Mouse (Mus musculus) forebrain, embryonic 15.5 days (tissue): ENCODE data around the gene Tbx3. TPM values are rescaled to one million over a fixed set of nuclear protein-coding genes. Genes with fewer than 3 reads are reported as not detected.

ENCODE experiments used
- ATAC-seq: fragments of 200-750 bp; cut with Nextera tagmentation; replicated peaks from 2 replicates; pipeline ENCODE4 v1.8.0; 2017; ENCODE audit warnings: mild to moderate bottlenecking, moderate TSS enrichment, moderate library complexity
- H3K27ac ChIP-seq: fragments of 300-500 bp; sonication (generic); replicated peaks from 2 replicates; pipeline ENCODE4 v1.5.1; 2015; ENCODE audit warnings: mild to moderate bottlenecking, inconsistent platforms
- H3K27me3 ChIP-seq: fragments of 300-500 bp; sonication (generic); 2 replicates; pipeline ENCODE4 v1.6.1; 2015; ENCODE audit warnings: inconsistent platforms
- H3K36me3 ChIP-seq: fragments of 300-500 bp; sonication (generic); 2 replicates; pipeline ENCODE4 v1.6.1; 2015; ENCODE audit warnings: mild to moderate bottlenecking, inconsistent platforms
- H3K4me1 ChIP-seq: fragments of 300-500 bp; sonication (generic); 2 replicates; pipeline ENCODE4 v1.6.1; 2015; ENCODE audit warnings: inconsistent platforms
- H3K4me2 ChIP-seq: fragments of 300-500 bp; sonication (generic); replicated peaks from 2 replicates; pipeline ENCODE4 v1.6.1; 2015; ENCODE audit warnings: mild to moderate bottlenecking, inconsistent platforms
- H3K4me3 ChIP-seq: fragments of 300-500 bp; sonication (generic); 2 replicates; pipeline ENCODE4 v1.5.1; 2015; ENCODE audit warnings: mild to moderate bottlenecking, inconsistent platforms
- H3K9ac ChIP-seq: fragments of 300-500 bp; sonication (generic); replicated peaks from 2 replicates; pipeline ENCODE4 v1.6.1; 2015; ENCODE audit warnings: mild to moderate bottlenecking, inconsistent platforms
- H3K9me3 ChIP-seq: fragments of 300-500 bp; sonication (generic); 2 replicates; pipeline ENCODE4 v1.6.1; 2016; ENCODE audit warnings: inconsistent platforms
- WGBS: fragments of 180-500 bp; shearing (Covaris S2); methylation state at CpG from one replicate; pipeline ENCODE4 v1.1.7; 2015; ENCODE audit warnings: mixed read lengths; 5-methylcytosine and 5-hydroxymethylcytosine counted together
- polyA plus RNA-seq: library from polyadenylated mRNA; unstranded; fragments of >200 nt; fragmentation: Nextera tagmentation; extraction: Ambion mirVana; gene quantifications from 2 replicates; pipeline ENCODE4 v1.2.1, GENCODE M21; 2015

Gene Tbx3
- polyA plus RNA-seq, 1 experiment from 2014 or later, result 2.4 TPM

DNA sequence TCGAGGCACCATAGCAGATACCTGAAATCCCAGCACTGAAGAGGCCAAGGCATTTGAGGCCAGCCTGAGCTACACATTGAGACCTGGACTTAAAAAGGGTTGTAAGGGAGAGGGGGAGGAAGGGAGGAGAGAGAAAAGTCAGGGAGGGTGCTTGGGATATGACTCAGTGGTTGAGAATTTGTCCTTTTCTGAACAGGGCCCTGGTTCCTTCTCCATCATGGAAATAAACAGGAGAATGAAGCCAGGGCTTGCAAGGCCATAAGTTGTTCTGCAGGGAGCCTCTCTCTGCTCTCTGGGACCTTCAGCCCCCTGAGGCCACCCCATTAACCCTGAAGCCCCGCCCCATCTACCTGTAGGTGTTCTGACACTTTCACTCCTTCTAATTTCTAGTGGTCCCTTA is 23.5 kb upstream of the Tbx3 start:
- Histone ChIP-seq H3K27me3 (peaks cover 19% of the 10 kb centered on the region; the same call in 1 of the 2 replicates), H3K27ac (no peak overlapping the region), H3K9me3 (no peaks in the 10 kb centered on the region), H3K4me2 (no peak overlapping the region), H3K4me1 (no peaks in the 10 kb centered on the region), H3K36me3 (no peaks in the 10 kb centered on the region), H3K4me3 (no peak overlapping the region), H3K9ac (no peak overlapping the region)
- ATAC-seq, result no peak
- 46% methylated on average over 2 of the region's 2 CpGs for WGBS

DNA sequence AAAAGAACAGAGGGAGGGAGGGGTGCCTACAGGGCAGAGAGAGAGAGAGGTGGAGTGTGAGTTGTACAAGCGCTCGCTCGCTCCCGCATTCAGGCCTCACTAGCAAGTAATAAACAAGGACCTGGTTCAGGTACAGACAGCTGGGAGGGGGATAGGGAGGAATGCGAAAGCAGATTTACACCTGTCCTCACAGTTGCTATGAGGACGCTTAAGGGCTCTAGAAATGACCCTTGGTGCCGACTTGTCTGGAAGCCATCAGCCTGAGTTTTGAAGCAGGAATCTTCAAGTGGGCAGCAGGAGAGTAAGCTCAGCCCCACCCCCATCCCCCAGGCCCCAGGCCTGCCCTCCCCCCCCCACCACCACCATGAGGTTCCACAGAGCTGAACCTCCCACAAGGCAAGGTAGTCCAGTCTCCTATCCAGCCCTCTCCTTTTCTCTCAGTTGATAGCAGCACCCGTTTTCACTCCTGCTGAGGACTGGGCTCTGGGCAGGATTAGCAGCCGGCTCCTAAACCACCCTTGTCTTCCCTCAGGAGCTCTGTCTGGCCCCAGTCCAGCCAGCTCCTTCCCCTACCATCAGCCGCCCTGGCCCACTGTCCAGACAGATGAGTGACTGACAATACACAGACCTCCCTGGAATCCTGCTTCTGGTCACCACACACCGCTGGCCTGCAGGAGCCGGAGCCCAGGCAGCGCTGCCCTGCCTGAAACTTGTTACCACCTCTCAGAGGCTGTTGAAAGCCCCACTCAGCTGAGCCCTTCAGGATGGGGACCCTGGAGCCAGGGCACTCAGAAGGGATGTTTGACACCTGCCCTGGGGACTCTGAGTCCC is 19.1 kb upstream of the Tbx3 start:
- ATAC-seq, result no peak
- Histone ChIP-seq H3K27me3 (peaks cover 50% of the 10 kb centered on the region), H3K4me1 (no peaks in the 10 kb centered on the region), H3K9me3 (no peaks in the 10 kb centered on the region), H3K9ac (no peak overlapping the region), H3K36me3 (no peaks in the 10 kb centered on the region), H3K4me3 (no peak overlapping the region), H3K4me2 (no peak overlapping the region), H3K27ac (no peak overlapping the region)
- WGBS, result 24% methylated on average over 13 of the region's 13 CpGs

DNA sequence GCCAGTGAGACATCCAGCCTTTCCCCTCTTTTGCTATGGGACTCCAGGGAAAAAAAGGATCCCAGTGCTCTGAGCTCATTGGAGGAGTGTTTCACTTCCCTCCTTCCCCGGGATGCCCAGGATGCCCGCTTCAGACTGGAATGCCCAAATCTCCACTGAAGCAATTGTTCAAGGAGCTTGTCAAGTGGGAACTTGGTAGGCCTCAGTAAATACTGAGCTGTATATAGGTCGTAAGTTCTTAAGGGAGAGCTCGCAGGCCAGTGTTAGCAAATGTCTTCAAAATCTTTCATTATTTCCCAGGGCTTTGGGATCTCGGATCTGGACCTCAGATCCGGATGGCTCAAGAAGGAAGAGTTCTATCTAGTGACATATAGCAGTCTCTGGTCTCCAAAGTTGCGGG is 14.1 kb upstream of the Tbx3 start:
- Histone ChIP-seq H3K9ac (no peak overlapping the region), H3K27me3 (peaks cover 88% of the 10 kb centered on the region)
- WGBS, result 3% methylated on average over 7 of the region's 7 CpGs

GRCm38 (mm10) chr5:119656856-119657255 is 13.6 kb upstream of the Tbx3 start:
- H3K27ac ChIP-seq, result no peak overlapping the region
- WGBS, result under 1% methylated on average over 21 of the region's 21 CpGs

More for the DNA sequence above, 14.1 kb upstream of the Tbx3 start:
- ATAC-seq, result no peak
- Histone ChIP-seq H3K27ac (no peak overlapping the region), H3K4me2 (no peak overlapping the region), H3K36me3 (no peaks in the 10 kb centered on the region), H3K9me3 (no peaks in the 10 kb centered on the region), H3K4me3 (no peak overlapping the region), H3K4me1 (peaks cover 5% of the 10 kb centered on the region; the same call in 1 of the 2 replicates)

GRCm38 (mm10) chr5:119657362-119657761 is 13.1 kb upstream of the Tbx3 start:
- no peak for ATAC-seq
- H3K27ac ChIP-seq, result no peak overlapping the region
- no peaks in the 10 kb centered on the region for H3K9me3 ChIP-seq
- whole genome bisulfite sequencing, result 4% methylated on average over 6 of the region's 6 CpGs
- H3K36me3 ChIP-seq, result no peaks in the 10 kb centered on the region
- peaks cover 5% of the 10 kb centered on the region; the same call in 1 of the 2 replicates for H3K4me1 ChIP-seq
- peaks cover 89% of the 10 kb centered on the region for H3K27me3 ChIP-seq
- no peak overlapping the region for H3K4me3 ChIP-seq
- no peak overlapping the region for H3K4me2 ChIP-seq
- no peak overlapping the region for H3K9ac ChIP-seq

More at GRCm38 (mm10) chr5:119656856-119657255, 13.6 kb upstream of the Tbx3 start:
- no peak for ATAC-seq
- no peaks in the 10 kb centered on the region for H3K9me3 ChIP-seq
- peaks cover 5% of the 10 kb centered on the region; the same call in 1 of the 2 replicates for H3K4me1 ChIP-seq
- no peak overlapping the region for H3K4me3 ChIP-seq
- H3K36me3 ChIP-seq, result no peaks in the 10 kb centered on the region
- peaks cover 86% of the 10 kb centered on the region for H3K27me3 ChIP-seq
- H3K4me2 ChIP-seq, result no peak overlapping the region
- no peak overlapping the region for H3K9ac ChIP-seq

DNA sequence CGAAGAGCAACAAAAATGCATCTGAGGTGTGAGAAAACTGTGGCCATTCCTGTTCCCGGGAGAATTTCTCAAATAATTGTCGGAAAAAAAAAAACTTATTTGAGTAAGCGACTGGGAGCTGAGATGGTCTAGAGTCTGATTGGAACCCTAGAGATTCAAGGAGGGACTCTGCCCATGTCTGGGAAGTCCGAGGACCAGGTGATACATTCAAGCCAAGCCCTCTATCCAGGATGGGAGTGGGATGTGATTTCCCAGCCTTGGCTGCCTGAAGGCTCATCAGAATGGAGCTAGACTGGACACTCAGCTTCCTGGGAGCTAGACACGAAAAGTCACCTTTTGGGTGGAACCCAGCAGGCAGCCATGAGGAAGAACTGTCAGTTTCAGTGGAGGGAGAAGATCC is 12.7 kb upstream of the Tbx3 start:
- no peak overlapping the region for H3K4me2 ChIP-seq
- peaks cover 5% of the 10 kb centered on the region; the same call in 1 of the 2 replicates for H3K4me1 ChIP-seq
- no peak overlapping the region for H3K9ac ChIP-seq
- H3K4me3 ChIP-seq, result no peak overlapping the region
- H3K9me3 ChIP-seq, result no peaks in the 10 kb centered on the region
- ATAC-seq, result no peak
- H3K27ac ChIP-seq, result no peak overlapping the region
- H3K27me3 ChIP-seq, result peaks cover 87% of the 10 kb centered on the region
- WGBS, result 4% methylated on average over 6 of the region's 6 CpGs
- no peaks in the 10 kb centered on the region for H3K36me3 ChIP-seq

GRCm38 (mm10) chr5:119658396-119658795 is 12.1 kb upstream of the Tbx3 start:
- WGBS, result under 1% methylated on average over 5 of the region's 5 CpGs

DNA sequence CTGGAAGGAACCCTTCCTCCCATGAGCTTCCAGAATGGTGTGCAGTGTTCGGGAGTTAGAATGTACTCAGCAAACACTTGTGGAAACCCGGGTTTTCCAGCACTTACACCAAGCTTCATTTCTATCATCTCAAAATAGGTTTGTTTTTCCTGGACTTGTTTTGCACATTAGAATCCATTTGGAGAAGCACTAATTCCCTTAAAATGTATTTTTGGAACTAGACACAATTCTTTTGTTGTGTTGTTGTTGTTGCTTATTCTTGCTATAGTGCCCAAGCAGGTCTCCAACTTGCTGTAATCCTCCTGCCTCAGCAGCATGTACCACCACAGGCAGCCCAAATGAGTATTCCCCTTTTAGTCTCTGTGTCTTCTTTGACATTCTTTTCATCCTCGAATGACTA is 11.4 kb upstream of the Tbx3 start:
- no peak for ATAC-seq
- peaks cover 92% of the 10 kb centered on the region for H3K27me3 ChIP-seq
- H3K9me3 ChIP-seq, result no peaks in the 10 kb centered on the region
- H3K4me2 ChIP-seq, result no peak overlapping the region
- no peak overlapping the region for H3K27ac ChIP-seq
- peaks cover 5% of the 10 kb centered on the region; the same call in 1 of the 2 replicates for H3K4me1 ChIP-seq
- WGBS, result under 1% methylated on average over 3 of the region's 3 CpGs
- H3K9ac ChIP-seq, result no peak overlapping the region
- no peaks in the 10 kb centered on the region for H3K36me3 ChIP-seq
- no peak overlapping the region for H3K4me3 ChIP-seq

More at GRCm38 (mm10) chr5:119658396-119658795, 12.1 kb upstream of the Tbx3 start:
- peaks cover 91% of the 10 kb centered on the region for H3K27me3 ChIP-seq
- H3K27ac ChIP-seq, result no peak overlapping the region
- no peak overlapping the region for H3K9ac ChIP-seq
- no peak overlapping the region for H3K4me3 ChIP-seq
- H3K9me3 ChIP-seq, result no peaks in the 10 kb centered on the region
- no peak for ATAC-seq
- no peaks in the 10 kb centered on the region for H3K36me3 ChIP-seq
- no peak overlapping the region for H3K4me2 ChIP-seq
- peaks cover 5% of the 10 kb centered on the region; the same call in 1 of the 2 replicates for H3K4me1 ChIP-seq

- under 1% methylated on average over 25 of the region's 25 CpGs for WGBS
- no peak for ATAC-seq
- Histone ChIP-seq H3K27me3 (peaks cover 92% of the 10 kb centered on the region), H3K4me3 (no peak overlapping the region), H3K27ac (no peak overlapping the region), H3K9me3 (no peaks in the 10 kb centered on the region), H3K36me3 (no peaks in the 10 kb centered on the region), H3K4me1 (peaks cover 5% of the 10 kb centered on the region; the same call in 1 of the 2 replicates), H3K4me2 (no peak overlapping the region), H3K9ac (no peak overlapping the region)
Observed at GRCm38 (mm10) chr5:119660526-119661410, 9.7 kb upstream of the Tbx3 start.

- ATAC-seq, result no peak
- WGBS, result 2% methylated on average over 11 of the region's 11 CpGs
Observed at GRCm38 (mm10) chr5:119661474-119661873, 9.0 kb upstream of the Tbx3 start.

GRCm38 (mm10) chr5:119662326-119662725 is 8.1 kb upstream of the Tbx3 start:
- Histone ChIP-seq H3K4me1 (no peaks in the 10 kb centered on the region), H3K36me3 (no peaks in the 10 kb centered on the region), H3K4me2 (no peak overlapping the region), H3K4me3 (no peak overlapping the region), H3K27ac (no peak overlapping the region), H3K27me3 (peaks cover 95% of the 10 kb centered on the region), H3K9ac (no peak overlapping the region), H3K9me3 (no peaks in the 10 kb centered on the region)
- no peak for ATAC-seq
- WGBS, result under 1% methylated on average over 13 of the region's 13 CpGs

More at GRCm38 (mm10) chr5:119661474-119661873, 9.0 kb upstream of the Tbx3 start:
- Histone ChIP-seq H3K27me3 (peaks cover 93% of the 10 kb centered on the region), H3K27ac (no peak overlapping the region), H3K4me3 (no peak overlapping the region), H3K4me2 (no peak overlapping the region), H3K36me3 (no peaks in the 10 kb centered on the region), H3K9ac (no peak overlapping the region), H3K9me3 (no peaks in the 10 kb centered on the region), H3K4me1 (peaks cover 5% of the 10 kb centered on the region; the same call in 1 of the 2 replicates)

GRCm38 (mm10) chr5:119662731-119663130 is 7.7 kb upstream of the Tbx3 start:
- Histone ChIP-seq H3K27me3 (peaks cover 95% of the 10 kb centered on the region), H3K9ac (no peak overlapping the region), H3K4me3 (no peak overlapping the region), H3K27ac (no peak overlapping the region), H3K4me1 (no peaks in the 10 kb centered on the region), H3K4me2 (no peak overlapping the region), H3K36me3 (no peaks in the 10 kb centered on the region), H3K9me3 (no peaks in the 10 kb centered on the region)
- no peak for ATAC-seq
- WGBS, result 1% methylated on average over 12 of the region's 12 CpGs
